Mouse (Mus musculus): ENCODE results near the gene Ranbp17. TPM values are rescaled to one million over a fixed set of nuclear protein-coding genes. Genes with fewer than 3 reads are reported as not detected.
A peak's percentile ranks its signal among the peaks of the same experiment; 100 is the strongest.

Gene Ranbp17
- total RNA-seq (2014; rRNA removed) (0.09 and 0.34 TPM in 2 replicates), polyA plus RNA-seq (2012; rRNA removed) (0.02 and 0.04 TPM in 2 replicates)

GRCm38 (mm10) chr11:33513376-33513991 lies at the start of gene Ranbp17:
Gene Ranbp17 (minus strand): TSS chr11:33513746.
- Histone ChIP-seq H3K9ac (ENCODE audit: low read depth, low read length) (peak within 1 kb of the TSS; percentile 70), H3K4me1 (ENCODE audit: control insufficient read depth, insufficient read depth, low read length) (peaks cover 3% of the 10 kb centered on the region), H3K27ac (replicated peaks; ENCODE audit: insufficient read depth, low read depth, low read length) (no peak within 1 kb of the TSS), H3K4me3 (ENCODE audit: insufficient read depth, low read depth, low read length) (peak within 1 kb of the TSS; percentile 70), H3K36me3 (ENCODE audit: control insufficient read depth, insufficient read depth, low read length) (no peaks in the 10 kb centered on the region), H3K79me2 (ENCODE audit: control insufficient read depth, insufficient read depth, low read length) (no peaks in the 10 kb centered on the region), H3K27me3 (ENCODE audit: control insufficient read depth, insufficient read depth, low read length) (peaks cover 7% of the 10 kb centered on the region; the same call in 1 of the 2 replicates)
- TF ChIP-seq CTCF (IDR thresholded peaks at IDR 0.05; ENCODE audit: low read depth, low read length) (no peak), POLR2A (IDR thresholded peaks at IDR 0.05; ENCODE audit: extremely low read depth, insufficient read depth, low read length) (no peak)
- 4% methylated on average over 72 of the region's 72 CpGs for WGBS
- DNase-seq (ENCODE audit: extremely low read depth, low read depth, low spot score), result no peak

DNA sequence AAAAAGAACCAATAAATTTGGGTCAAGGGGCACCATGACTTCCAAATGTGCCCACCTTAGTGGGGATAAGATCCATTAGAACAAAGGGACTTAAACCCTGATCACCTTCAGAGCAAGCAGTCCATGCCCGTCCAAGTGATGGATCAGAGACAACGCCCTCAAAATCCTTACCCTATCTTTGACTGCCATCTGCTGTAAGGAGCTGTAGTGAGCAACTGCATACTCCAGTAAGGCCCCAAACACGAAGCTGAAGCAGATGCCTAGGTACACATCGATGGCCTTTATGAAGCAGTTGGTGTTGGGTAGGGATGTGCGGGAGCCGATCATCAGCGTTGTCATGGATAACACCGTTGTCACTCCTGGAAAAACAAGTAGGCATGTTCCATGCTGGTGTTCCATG lies 40.6 kb upstream of the Ranbp17 start:
- H3K36me3 ChIP-seq (ENCODE audit: control insufficient read depth, insufficient read depth, low read length), result no peaks in the 10 kb centered on the region
- TF ChIP-seq POLR2A (IDR thresholded peaks at IDR 0.05; ENCODE audit: extremely low read depth, insufficient read depth, low read length), result no peak
- 0 out of 2 replicates have a peak, but pooled peaks have one; percentile 23 for TF ChIP-seq CTCF (IDR thresholded peaks at IDR 0.05; ENCODE audit: low read depth, low read length)
- H3K27ac ChIP-seq (replicated peaks; ENCODE audit: insufficient read depth, low read depth, low read length), result no peak overlapping the region
- no peaks in the 10 kb centered on the region for H3K4me1 ChIP-seq (ENCODE audit: control insufficient read depth, insufficient read depth, low read length)
- H3K9ac ChIP-seq (ENCODE audit: low read depth, low read length), result no peak overlapping the region
- no peaks in the 10 kb centered on the region for H3K79me2 ChIP-seq (ENCODE audit: control insufficient read depth, insufficient read depth, low read length)
- WGBS, result 71% methylated on average over 8 of the region's 8 CpGs
- H3K27me3 ChIP-seq (ENCODE audit: control insufficient read depth, insufficient read depth, low read length), result no peaks in the 10 kb centered on the region; the same call in 1 of the 2 replicates
- no peak overlapping the region for H3K4me3 ChIP-seq (ENCODE audit: insufficient read depth, low read depth, low read length)
- no peak for DNase-seq (ENCODE audit: extremely low read depth, low read depth, low spot score)

GRCm38 (mm10) chr11:33550861-33551560 lies 37.5 kb upstream of the Ranbp17 start:
- no peaks in the 10 kb centered on the region for H3K4me1 ChIP-seq (ENCODE audit: control insufficient read depth, insufficient read depth, low read length)
- 72% methylated on average over 14 of the region's 14 CpGs for WGBS
- no peaks in the 10 kb centered on the region for H3K36me3 ChIP-seq (ENCODE audit: control insufficient read depth, insufficient read depth, low read length)
- no peak for TF ChIP-seq CTCF (IDR thresholded peaks at IDR 0.05; ENCODE audit: low read depth, low read length)
- no peak for TF ChIP-seq POLR2A (IDR thresholded peaks at IDR 0.05; ENCODE audit: extremely low read depth, insufficient read depth, low read length)
- H3K79me2 ChIP-seq (ENCODE audit: control insufficient read depth, insufficient read depth, low read length), result no peaks in the 10 kb centered on the region
- H3K9ac ChIP-seq (ENCODE audit: low read depth, low read length), result no peak overlapping the region
- no peaks in the 10 kb centered on the region; the same call in 1 of the 2 replicates for H3K27me3 ChIP-seq (ENCODE audit: control insufficient read depth, insufficient read depth, low read length)
- DNase-seq (ENCODE audit: extremely low read depth, low read depth, low spot score), result no peak
- H3K27ac ChIP-seq (replicated peaks; ENCODE audit: insufficient read depth, low read depth, low read length), result no peak overlapping the region
- no peak overlapping the region for H3K4me3 ChIP-seq (ENCODE audit: insufficient read depth, low read depth, low read length)

- Histone ChIP-seq H3K79me2 (ENCODE audit: control insufficient read depth, insufficient read depth, low read length) (no peaks in the 10 kb centered on the region), H3K4me1 (ENCODE audit: control insufficient read depth, insufficient read depth, low read length) (no peaks in the 10 kb centered on the region), H3K9ac (ENCODE audit: low read depth, low read length) (no peak overlapping the region), H3K36me3 (ENCODE audit: control insufficient read depth, insufficient read depth, low read length) (no peaks in the 10 kb centered on the region), H3K4me3 (ENCODE audit: insufficient read depth, low read depth, low read length) (no peak overlapping the region), H3K27ac (replicated peaks; ENCODE audit: insufficient read depth, low read depth, low read length) (no peak overlapping the region), H3K27me3 (ENCODE audit: control insufficient read depth, insufficient read depth, low read length) (no peaks in the 10 kb centered on the region)
- DNase-seq (ENCODE audit: extremely low read depth, low read depth, low spot score), result no peak
- WGBS, result 81% methylated on average over 2 of the region's 2 CpGs
- TF ChIP-seq POLR2A (IDR thresholded peaks at IDR 0.05; ENCODE audit: extremely low read depth, insufficient read depth, low read length) (no peak), CTCF (IDR thresholded peaks at IDR 0.05; ENCODE audit: low read depth, low read length) (no peak)
Measured at GRCm38 (mm10) chr11:33547386-33547785, 33.8 kb upstream of the Ranbp17 start.

DNA sequence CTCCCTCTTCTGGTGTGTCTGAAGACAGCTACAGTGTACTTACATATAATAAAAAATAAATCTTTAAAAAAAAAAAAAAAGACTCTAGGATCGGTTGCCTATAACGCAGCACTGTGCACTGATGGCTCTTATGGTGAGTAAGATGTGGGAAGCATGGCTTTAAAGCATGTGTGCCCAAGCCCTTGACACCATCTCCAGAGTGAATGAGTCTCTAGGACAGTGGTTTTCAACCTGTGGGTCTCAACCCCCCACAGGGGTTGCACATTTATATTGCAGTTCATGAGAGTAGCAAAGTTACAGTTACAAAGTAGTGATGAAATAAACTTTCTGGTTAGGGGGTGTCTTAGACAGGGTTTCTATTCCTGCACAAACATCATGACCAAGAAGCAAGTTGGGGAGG lies 31.4 kb upstream of the Ranbp17 start:
- H3K27me3 ChIP-seq (ENCODE audit: control insufficient read depth, insufficient read depth, low read length), result no peaks in the 10 kb centered on the region
- H3K4me3 ChIP-seq (ENCODE audit: insufficient read depth, low read depth, low read length), result no peak overlapping the region
- no peaks in the 10 kb centered on the region for H3K79me2 ChIP-seq (ENCODE audit: control insufficient read depth, insufficient read depth, low read length)
- WGBS, result 96% methylated on average over 2 of the region's 2 CpGs
- no peak for DNase-seq (ENCODE audit: extremely low read depth, low read depth, low spot score)
- no peaks in the 10 kb centered on the region for H3K4me1 ChIP-seq (ENCODE audit: control insufficient read depth, insufficient read depth, low read length)
- H3K27ac ChIP-seq (replicated peaks; ENCODE audit: insufficient read depth, low read depth, low read length), result no peak overlapping the region
- H3K9ac ChIP-seq (ENCODE audit: low read depth, low read length), result no peak overlapping the region
- TF ChIP-seq POLR2A (IDR thresholded peaks at IDR 0.05; ENCODE audit: extremely low read depth, insufficient read depth, low read length) (no peak), CTCF (IDR thresholded peaks at IDR 0.05; ENCODE audit: low read depth, low read length) (no peak)
- H3K36me3 ChIP-seq (ENCODE audit: control insufficient read depth, insufficient read depth, low read length), result no peaks in the 10 kb centered on the region

DNA sequence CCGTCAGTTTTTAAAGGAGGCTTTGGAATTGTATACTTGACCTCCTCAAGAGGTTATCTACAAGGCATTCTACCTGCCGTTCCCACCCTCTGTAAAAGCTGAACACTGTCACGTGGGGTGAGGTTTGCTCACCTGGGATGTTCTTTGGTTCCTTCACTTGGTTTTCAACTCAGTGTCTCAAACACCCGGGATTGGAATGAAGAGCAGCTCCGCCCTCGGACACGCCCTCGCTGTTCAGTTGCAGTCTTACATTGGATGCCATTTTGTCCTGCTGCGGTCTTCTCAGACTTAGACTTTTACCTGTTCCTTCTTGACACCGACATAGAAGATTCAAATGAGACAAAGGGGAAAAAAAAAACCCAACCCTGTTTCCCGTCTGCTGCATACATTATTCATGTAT lies 30.6 kb upstream of the Ranbp17 start:
- Histone ChIP-seq H3K9ac (ENCODE audit: low read depth, low read length) (no peak overlapping the region), H3K4me3 (ENCODE audit: insufficient read depth, low read depth, low read length) (no peak overlapping the region), H3K79me2 (ENCODE audit: control insufficient read depth, insufficient read depth, low read length) (no peaks in the 10 kb centered on the region), H3K4me1 (ENCODE audit: control insufficient read depth, insufficient read depth, low read length) (no peaks in the 10 kb centered on the region), H3K36me3 (ENCODE audit: control insufficient read depth, insufficient read depth, low read length) (no peaks in the 10 kb centered on the region), H3K27me3 (ENCODE audit: control insufficient read depth, insufficient read depth, low read length) (no peaks in the 10 kb centered on the region), H3K27ac (replicated peaks; ENCODE audit: insufficient read depth, low read depth, low read length) (no peak overlapping the region)
- TF ChIP-seq CTCF (IDR thresholded peaks at IDR 0.05; ENCODE audit: low read depth, low read length) (no peak), POLR2A (IDR thresholded peaks at IDR 0.05; ENCODE audit: extremely low read depth, insufficient read depth, low read length) (no peak)
- WGBS, result 50% methylated on average over 10 of the region's 11 CpGs
- no peak for DNase-seq (ENCODE audit: extremely low read depth, low read depth, low spot score)
